Mouse (Mus musculus) c-Kit-positive CD71-negative TER-119-negative erythroid progenitor cells, embryonic 14.5 days (primary cell): Measurements from ENCODE around the gene Fkbp1a.

Source experiments
- DNase-seq: peaks from one replicate; pipeline ENCODE4 v3.0.0-alpha.2; 2013; ENCODE audit warnings: low read depth

Fkbp1a gene

DNA sequence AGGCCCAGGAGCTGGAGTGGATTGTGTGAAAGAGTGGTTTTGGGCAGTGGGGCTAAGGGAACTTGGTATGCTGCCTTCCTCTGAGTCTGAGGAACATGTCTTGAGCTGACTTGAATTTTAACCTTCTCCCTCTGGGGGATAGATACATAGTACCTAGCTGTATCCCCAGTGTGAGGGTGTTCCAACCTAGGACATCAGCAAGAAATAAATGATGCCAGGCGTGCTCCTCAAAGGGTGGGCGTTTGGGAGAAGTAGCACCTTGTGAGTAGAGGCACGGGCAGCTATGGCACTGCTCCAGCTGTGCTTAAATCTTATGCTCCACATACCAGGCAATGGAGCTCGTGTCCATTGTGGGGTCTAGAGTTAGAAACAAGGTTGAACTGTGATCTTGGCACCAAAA lies 4.3 kb downstream of the Fkbp1a start:
- no peak for DNase-seq

DNA sequence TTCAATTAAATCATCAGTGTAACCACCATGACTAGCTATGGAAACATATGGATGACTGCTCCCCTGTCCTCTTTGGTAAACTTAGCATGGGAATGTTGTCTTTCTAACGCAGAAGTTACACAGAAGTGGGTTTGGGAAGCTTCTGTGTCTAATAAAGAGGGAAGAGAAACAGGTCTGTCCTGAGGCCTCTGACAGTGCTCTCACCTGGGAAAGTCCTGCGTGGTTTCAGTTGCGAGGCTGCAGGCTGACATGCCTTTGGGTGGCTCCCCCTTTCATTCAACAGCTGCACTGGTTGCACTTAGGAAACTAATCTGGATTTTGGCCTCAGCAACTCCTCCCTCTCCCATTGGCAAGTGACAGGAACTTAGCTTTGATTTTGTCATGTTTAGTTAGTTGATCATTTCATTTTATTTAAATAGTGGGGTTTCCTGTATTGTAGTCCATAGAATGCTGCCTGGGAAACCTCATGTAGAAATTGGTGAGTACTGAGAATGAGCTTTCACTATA lies 7.4 kb downstream of the Fkbp1a start:
- DNase-seq: no peak

DNA sequence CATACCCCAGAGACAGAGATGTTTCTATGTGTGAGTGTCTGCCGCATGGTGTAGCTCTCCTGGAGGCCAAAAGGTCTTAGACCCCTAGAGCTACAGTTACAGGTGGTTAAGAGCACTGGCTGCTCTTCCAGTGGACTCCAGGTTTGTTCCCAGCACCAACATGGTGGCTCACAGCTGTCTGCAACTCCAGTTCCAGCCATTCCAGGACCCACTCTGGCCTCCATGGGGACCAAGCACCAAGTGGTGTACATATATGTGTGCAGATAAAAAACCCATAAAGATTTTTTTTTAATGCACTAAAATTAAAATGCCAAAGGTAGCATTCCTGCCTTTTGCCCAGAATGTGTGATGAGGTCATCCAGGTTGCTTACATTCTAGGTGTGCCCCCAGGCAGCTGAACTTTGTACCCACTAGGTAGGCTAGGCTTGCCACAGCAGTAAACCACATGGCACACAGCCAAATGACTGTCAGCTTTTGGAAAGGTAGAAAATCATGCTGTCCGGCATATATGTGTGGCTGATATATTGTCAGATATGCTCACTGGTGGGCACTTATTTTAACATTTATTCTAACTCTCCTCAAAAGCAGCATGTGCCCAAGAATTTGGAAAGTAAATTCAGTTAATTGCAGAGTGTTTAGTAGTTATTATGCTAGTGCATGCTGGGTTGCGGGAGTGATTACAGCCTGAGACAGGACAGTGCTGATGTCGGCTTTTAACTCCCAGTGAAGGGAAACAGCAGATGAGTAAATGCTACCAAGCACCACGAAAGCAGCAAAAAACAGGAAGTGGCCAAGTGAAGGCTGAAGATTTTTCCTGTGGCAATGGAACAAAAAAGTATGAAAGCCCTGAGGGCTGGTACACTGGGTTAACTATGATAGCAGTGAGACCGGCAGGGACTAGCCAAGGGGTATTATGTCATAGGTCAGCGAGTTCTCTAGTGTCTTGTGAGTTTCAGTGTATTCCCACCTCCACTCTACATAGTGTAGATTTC lies 20.9 kb downstream of the Fkbp1a start:
- no peak for DNase-seq

DNA sequence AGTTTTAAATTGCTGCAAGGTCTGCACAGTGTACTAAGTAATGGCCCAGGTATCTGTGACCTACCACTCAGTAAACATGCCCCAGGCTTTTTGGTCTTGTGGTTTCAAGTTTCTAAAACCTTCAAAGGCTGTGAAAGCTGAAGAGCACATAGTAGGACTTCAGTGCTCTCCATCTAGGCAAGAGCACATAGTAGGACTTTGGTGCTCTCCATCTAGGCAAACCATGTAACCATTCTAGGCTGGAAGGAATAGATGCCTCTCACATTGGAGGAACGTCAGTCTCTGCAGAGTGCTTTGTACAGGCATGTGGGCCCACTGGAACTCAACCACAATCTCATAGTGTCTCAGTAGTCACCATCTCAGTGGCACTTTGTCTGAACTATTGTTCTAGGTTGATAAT lies 21.7 kb downstream of the Fkbp1a start:
- DNase-seq: no peak

DNA sequence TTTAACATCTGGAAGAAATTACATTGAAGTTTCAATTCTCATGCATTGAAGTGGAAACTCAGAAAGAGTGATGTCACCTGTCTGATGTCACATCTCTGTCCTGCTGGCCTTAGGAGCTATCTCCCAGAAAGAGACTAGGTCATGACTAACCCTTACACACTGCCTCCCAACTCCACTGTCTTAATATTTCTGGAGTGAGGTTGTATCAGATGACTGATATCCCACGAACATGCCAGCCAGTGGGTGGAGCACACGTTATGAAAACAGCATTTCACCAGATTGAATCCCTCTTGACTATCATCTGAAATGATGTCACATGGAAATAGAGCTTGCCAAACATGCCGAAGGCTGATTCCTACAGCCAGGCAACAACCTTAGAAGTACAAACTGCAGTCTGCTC lies 22.7 kb downstream of the Fkbp1a start:
- DNase-seq: no peak

DNA sequence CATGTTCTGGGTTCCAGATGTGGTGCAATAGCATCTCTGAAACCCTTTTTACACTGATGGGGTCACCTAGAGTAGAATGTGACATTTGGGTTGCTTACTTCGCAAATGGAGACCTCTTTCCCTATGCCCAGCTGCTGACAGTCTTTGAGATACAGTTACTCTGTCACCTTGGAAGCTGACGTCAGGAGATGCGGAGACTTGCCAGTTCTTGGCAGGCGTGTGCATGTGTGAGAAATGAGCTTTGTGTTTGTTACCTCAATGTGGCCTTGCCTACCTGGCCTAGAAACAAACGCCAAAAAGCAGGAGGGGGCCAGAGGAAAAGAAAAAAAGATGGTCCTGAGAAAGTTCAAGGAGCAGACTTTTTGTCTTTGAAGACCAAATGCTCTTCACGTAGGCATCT lies 24.6 kb downstream of the Fkbp1a start:
- no peak for DNase-seq

DNA sequence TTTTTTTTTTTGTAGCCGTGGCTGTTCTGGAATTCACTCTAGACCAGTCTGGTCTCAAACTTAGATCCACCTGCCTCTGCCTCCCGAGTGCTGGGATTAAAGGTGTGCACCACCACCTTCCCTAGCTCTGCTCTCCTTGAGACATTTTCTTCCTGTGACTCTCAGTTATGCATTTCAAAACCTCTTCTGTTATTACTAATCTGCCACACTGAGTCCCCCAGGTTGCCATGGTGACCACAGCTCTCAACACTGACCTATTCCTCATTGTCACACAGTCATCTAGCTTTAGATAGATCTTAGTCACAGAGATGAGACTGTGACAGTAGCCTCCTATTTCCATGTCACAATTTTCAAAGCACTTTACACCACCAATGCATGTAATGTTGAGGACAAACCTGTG lies 27.2 kb downstream of the Fkbp1a start:
- DNase-seq: no peak

DNA sequence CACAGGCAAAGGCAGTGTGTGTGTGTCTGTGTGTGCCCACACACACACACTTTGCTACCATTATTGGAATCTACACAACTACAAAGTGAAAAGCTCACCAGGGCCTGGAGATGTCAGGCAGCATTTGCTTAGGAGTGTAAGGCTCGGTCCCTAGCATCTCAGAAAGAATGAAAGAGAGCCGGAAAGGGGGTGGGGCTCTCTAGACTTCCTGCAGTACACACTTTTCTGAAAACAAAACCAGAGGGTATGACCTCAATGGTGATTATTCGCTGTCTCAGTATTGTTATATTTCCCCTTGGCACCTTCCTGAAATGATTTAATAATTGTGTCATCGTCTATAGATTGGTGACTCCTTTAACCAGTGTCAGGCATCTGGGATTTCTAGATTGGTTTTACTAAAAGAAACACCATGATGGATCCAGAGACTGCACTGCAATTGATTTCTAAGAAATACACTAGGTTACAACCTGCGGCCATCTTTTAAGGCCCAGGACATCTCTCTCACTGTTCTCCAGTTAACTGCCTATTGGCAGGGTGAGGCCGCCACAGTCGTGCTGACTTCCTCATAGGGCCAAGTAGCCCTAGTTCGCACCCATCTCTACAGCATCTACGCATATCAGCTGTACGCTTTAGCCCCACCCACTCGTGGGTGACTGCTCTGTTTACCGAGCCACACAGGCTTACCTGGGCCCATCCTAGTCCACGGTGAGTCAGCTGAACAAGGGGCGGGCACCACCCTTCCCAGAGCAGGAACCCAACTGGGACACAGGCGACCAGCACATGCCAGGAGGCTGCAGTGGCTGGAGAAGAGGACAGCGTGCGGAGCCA lies 29.8 kb downstream of the Fkbp1a start, which contains the start of gene Sdcbp2:
Sdcbp2 (plus strand) TSS at position 750 of the 828 bp plus-strand sequence.
- no peak for DNase-seq

DNA sequence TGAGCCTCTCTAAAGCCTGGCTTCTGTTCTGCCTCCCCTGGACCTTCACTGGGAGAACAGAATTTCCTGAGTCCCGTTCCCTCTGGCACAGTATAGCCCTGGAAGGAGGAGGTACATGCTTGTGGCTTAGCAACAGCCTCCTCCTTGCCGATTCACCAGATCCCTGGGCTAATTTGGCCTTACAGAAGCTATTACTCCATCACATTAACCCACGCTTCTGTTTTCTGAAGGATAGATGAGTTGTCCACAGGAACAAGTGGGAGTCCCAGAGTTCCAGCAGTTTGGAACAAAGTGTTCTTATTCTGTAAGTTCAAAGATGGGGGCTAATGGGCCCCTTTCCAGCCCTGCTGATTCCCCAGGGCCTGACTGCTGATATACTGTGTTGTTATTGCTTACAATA lies 31.4 kb downstream of the Fkbp1a start:
- no peak for DNase-seq

DNA sequence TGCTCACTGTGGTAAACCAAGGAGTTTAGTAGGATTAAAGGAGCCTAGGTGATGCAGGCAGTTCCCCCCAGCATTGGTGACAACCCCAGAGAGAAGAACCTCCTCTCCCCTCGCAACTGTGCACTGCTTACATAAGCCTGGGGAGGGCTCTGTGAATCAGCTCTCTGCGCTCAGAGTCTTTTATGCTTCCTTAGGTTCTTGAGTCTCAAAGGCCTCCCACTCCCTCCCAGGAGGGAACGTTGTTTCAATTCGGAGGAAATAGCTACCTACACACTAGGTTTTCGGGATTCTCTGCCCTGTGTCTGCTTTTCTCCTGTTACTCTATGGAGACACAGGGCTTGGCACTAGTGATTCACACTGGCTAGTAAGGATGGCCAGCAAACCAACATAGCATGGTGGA lies 32.3 kb downstream of the Fkbp1a start:
- DNase-seq: no peak

DNA sequence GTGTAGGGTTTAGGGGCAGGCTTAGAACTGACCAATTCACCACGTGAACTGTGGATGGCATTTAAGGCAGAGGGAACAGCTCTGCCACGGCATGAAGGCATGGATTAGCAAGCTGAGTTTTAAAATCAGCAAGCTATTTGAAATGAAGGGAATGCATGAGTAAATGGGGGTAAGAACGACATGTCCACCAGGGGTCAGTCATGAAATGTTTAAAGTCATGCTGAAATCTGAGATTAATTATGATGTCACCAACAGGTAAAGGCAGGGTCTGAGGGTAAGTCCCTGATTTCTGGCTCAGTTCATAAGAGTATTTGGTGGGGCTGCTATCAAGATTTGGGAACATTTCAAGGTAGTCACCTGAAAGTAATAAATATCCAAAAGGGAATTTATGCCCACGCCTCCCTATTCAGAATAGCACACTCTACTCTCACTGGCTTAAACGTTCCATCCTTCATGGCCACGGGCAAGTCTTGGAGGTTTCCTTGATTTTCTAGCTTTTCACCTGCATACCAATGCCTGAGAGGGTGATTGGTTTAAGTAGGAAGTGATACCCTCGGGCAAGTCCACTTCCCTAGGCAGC lies 32.9 kb downstream of the Fkbp1a start:
- no peak for DNase-seq

DNA sequence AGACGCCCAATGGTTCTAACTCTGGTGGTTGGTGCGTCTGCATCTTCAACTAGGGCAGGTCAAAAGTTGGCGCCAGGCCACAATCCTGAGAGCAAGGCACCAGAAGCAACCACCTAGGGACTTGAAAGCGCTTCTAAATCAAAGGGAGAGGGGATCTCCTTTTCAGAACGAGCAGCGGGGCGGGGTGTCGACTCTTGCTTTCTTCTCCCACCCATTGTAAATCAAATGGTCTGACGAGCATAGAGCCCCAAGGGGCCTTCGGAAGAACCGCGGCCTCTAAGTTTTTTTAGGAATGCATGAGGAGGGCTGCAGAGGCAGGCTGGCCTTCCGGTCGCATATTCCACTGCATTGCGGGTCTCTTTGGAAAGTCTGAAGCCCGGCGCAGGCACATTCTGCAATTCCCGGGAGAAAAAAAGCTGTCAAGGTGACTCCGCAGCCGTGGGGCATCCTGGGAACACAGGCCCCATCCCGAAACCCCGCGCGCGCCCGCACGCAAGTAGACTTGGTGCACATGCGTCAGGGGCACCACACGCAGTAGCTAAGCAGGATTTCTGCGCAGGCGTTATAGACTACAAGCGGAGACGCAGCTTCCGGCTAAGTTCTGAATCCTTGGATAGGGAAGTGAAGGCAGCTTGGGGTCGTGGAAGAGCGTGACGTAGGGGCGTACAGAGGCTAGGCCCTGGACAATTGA lies 33.6 kb downstream of the Fkbp1a start:
- peak; percentile 31 for DNase-seq

DNA sequence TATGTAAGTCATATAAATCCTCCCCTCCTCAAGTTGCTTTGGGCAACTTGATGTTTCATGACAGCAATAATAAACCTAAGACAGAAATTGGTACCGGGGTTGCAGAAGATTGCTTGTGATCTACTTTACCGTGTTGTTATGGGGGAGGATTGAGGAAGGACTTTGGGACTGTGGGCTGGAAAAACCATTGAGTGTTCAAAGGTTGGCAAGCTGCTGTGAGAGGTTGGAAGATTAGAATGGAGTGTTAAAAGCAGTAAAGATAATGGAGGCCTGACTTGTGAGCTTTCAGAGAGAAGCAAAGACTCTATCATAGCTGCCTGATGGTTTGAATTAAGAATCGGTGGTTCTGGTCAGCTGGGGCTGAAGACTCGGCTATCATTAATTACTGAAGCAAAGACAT lies 36.9 kb downstream of the Fkbp1a start:
- no peak for DNase-seq

DNA sequence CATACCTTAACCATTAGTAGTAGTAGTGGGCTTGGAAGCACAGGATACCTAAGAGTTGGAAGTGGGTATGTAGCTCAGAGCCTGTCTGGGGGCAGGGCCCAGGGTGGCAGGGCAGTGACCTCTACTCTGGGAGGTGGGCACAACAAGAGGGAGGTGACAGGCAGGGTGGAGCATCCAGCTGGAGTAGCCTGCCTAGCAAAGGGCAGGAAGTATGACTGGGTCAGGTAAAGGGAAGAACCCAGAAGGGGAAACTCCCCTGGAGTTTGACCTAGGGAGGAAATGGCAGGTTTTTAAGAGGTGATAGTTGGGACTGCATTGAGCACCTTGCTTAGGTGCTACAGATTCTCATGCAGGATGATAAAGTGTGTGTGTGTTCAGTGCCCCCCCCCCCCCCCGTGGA lies 38.7 kb downstream of the Fkbp1a start:
- no peak for DNase-seq

DNA sequence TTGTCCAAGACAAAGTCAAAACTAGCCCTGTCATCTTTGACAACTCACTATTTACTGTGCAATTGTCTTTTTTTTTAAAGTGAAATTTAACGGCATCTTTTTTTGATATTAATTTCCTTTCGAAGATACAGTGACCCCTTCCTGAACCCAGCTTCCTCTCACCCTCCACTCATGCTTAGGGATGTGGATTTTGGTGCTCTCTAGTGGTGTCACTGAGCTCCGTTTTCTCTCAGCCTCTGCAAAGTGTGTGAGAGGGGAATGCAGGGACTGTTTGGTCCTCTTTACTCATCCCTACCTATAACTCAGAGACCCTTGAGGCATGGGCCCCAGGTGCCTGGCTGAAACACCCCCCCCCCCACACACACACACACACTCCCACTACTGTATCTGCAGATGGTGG lies 43.7 kb downstream of the Fkbp1a start:
- DNase-seq: no peak

DNA sequence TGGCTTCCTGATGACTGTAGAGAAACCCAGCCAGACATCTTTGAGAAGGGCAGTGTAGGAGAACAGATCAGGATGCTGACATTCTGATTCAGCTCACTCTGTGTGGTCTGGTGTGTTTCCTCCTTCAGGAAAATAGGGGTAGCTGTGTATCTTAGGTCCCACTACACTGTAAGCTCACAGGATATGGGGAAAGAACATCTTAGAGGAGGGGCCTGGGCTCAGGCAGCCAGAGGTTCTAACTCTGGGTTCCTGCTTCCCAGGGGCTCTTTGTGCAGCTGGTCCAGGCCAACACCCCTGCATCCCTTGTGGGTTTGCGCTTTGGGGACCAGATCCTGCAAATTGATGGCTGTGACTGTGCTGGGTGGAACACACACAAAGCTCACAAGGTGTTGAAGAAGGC lies 44.5 kb downstream of the Fkbp1a start:
- DNase-seq: no peak

DNA sequence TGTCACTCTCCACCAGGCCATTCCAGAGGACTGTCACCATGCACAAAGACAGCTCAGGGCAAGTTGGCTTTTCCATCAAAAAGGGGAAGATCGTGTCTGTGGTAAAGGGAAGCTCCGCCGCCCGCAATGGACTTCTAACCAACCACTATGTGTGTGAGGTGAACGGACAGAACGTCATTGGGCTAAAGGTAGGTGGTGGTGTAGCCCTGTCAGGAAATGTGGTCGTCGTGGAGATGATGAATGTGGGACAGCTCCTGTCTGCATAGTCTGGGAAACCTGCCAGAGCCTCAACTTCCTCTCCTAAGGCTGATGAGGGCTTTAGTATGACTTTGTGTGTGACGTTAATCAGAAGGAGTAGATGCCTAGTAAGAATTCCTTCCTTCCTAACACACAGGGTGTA lies 45.0 kb downstream of the Fkbp1a start:
- DNase-seq: peak; percentile 28

DNA sequence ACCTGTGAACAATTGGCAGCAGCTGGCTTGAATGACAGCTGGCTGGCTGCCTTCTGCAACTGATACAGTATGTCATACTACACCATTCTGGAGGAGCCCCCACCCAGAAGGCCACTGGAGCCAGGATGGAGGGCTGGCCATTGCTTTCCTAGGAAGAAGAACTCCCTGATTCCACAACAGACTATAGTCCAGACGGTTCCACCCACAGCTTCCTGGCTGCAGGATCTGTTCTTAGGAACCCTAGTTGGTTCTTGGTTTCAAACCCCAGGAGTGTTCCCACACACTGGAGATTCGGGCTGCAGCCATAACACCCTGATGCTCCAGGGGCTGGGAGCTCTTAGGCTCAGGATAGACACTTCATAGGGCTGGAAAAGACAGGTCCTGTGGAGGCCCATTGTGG lies 55.8 kb downstream of the Fkbp1a start:
- DNase-seq: no peak

DNA sequence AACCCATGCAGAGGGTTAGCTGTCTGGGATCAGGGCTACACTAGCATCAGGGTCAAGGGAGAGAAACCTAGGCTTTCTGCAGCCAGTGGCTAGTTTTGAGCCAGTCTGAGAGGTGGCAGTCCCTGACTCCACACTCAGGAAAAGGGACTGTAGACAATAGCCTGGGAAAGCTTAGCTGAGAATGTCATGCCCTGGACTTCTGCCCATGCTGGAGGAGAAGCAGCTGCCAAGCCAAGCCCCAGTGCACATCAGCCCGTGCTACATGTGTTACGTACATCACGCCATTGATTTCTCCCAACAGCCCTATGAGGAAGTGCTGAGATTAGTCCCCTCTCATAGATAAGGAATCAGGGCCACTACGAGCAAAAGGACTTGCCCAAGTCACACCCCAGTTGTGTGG lies 59.8 kb downstream of the Fkbp1a start:
- no peak for DNase-seq

DNA sequence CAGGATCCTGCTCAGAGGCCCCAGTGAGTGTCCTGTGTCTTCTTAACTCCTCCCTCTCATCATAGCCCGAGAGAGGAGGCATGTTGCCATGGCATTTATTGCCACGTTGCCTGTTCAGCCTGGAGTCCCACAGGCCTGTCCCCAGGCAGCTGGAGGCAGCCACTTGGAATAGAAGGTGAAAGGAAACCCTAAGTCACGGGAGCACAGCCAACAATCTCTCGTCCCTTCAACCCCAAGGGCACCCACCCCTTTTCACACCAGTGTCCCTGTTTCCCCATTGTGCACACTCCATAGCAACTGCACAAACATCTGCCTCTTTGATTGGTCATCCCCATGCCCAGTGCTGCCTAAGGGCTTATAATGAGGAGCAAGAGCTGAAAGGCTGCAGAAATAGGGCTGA lies 61.3 kb downstream of the Fkbp1a start:
- DNase-seq: no peak

DNA sequence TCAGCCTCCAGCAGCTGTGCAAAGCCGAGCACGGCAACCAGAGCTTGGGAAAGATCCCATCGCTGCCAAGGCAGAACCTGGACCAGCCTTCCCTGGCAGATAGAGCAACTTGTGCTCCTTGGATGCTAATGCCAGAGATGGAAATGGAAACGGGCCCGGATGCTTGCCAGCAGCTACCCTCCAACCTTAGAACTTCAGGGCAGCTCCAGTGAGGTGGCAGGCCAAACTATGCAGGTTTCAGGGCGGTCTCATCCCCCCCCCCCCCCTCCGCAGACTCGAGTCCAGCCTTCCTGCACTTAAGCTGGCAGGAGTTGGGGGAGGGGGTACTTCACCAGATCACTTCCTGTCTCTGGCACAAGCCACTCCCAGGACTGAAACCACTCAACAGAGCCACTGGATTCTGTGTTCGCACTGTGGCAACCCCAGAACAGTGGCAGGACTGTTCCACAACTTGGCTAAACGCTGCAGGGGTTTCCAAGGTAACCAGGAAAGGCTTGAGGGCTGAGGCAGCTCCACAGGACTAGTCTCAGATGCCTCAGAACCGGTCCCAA lies 63.2 kb downstream of the Fkbp1a start:
- no peak for DNase-seq

DNA sequence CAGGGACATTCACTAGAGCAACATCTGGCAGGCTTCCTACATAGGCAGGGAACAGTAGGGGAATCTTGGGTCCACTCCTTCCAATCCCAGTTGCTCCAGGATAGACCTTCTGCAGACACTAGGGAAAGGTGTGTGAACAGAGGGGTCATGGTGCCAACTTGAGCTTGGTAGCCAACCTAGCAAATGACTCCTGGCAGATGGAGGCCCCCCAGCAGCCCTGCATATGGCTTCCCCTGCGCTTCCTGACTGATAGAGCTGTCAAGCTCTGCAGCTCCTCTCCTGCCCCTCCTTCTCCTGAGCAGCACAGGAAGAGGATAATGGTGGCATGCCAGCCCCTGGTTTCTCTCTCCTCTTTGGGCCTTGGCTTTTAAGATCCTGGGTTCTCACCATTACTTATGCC lies 66.2 kb downstream of the Fkbp1a start:
- DNase-seq: no peak
